Mouse (Mus musculus): Measurements from ENCODE around the gene Arglu1. TPM values are rescaled to one million over a fixed set of nuclear protein-coding genes. Genes with fewer than 3 reads are reported as not detected.

The Arglu1 gene
- polyA plus RNA-seq, 1 experiment, result 39.8 TPM

- Histone ChIP-seq H3K4me3 (ENCODE audit: insufficient read depth, low read depth, low read length) (no peak overlapping the region), H3K27ac (replicated peaks; ENCODE audit: low read depth, low read length) (no peak overlapping the region), H3K4me1 (ENCODE audit: control insufficient read depth, insufficient read depth, insufficient read length, low read length) (peaks cover 7% of the 10 kb centered on the region)
Measured at GRCm38 (mm10) chr8:8674864-8675263, 15.5 kb downstream of the Arglu1 start.

GRCm38 (mm10) chr8:8661759-8662138 is 28.6 kb downstream of the Arglu1 start:
- H3K27ac ChIP-seq (replicated peaks; ENCODE audit: low read depth, low read length), result peak overlapping the region; percentile 74
- peak overlapping the region; percentile 81 for H3K4me3 ChIP-seq (ENCODE audit: insufficient read depth, low read depth, low read length)
- no peaks in the 10 kb centered on the region for H3K4me1 ChIP-seq (ENCODE audit: control insufficient read depth, insufficient read depth, insufficient read length, low read length)

GRCm38 (mm10) chr8:8661103-8661758 is 29.1 kb downstream of the Arglu1 start, which contains the start of gene Efnb2:
Efnb2 (minus strand) TSS chr8:8661242.
- H3K4me3 ChIP-seq (ENCODE audit: insufficient read depth, low read depth, low read length), result peak within 1 kb of the TSS; percentile 81
- no peaks in the 10 kb centered on the region for H3K4me1 ChIP-seq (ENCODE audit: control insufficient read depth, insufficient read depth, insufficient read length, low read length)

GRCm38 (mm10) chr8:8660307-8661098 is 29.8 kb downstream of the Arglu1 start:
- Histone ChIP-seq H3K27ac (replicated peaks; ENCODE audit: low read depth, low read length) (peak overlapping the region; percentile 57), H3K4me3 (ENCODE audit: insufficient read depth, low read depth, low read length) (peak overlapping the region; percentile 81)

More at GRCm38 (mm10) chr8:8661103-8661758, 29.1 kb downstream of the Arglu1 start, which contains the start of gene Efnb2:
- H3K27ac ChIP-seq (replicated peaks; ENCODE audit: low read depth, low read length), result peak within 1 kb of the TSS; percentile 74

GRCm38 (mm10) chr8:8659503-8660306 is 30.6 kb downstream of the Arglu1 start:
- peak overlapping the region; percentile 81 for H3K4me3 ChIP-seq (ENCODE audit: insufficient read depth, low read depth, low read length)
- H3K4me1 ChIP-seq (ENCODE audit: control insufficient read depth, insufficient read depth, insufficient read length, low read length), result 0 out of 2 replicates have a peak, but pooled peaks cover 2% of the 10 kb centered on the region
- peak overlapping the region; percentile 41 for H3K27ac ChIP-seq (replicated peaks; ENCODE audit: low read depth, low read length)

More at GRCm38 (mm10) chr8:8660307-8661098, 29.8 kb downstream of the Arglu1 start:
- 0 out of 2 replicates have a peak, but pooled peaks cover under 1% of the 10 kb centered on the region for H3K4me1 ChIP-seq (ENCODE audit: control insufficient read depth, insufficient read depth, insufficient read length, low read length)

- Histone ChIP-seq H3K4me3 (ENCODE audit: insufficient read depth, low read depth, low read length) (peak overlapping the region; percentile 81), H3K27ac (replicated peaks; ENCODE audit: low read depth, low read length) (no peak overlapping the region), H3K4me1 (ENCODE audit: control insufficient read depth, insufficient read depth, insufficient read length, low read length) (0 out of 2 replicates have a peak, but pooled peaks cover 2% of the 10 kb centered on the region)
Measured at GRCm38 (mm10) chr8:8658426-8659224, 31.7 kb downstream of the Arglu1 start.

GRCm38 (mm10) chr8:8657692-8658355 is 32.5 kb downstream of the Arglu1 start:
- Histone ChIP-seq H3K27ac (replicated peaks; ENCODE audit: low read depth, low read length) (no peak overlapping the region), H3K4me3 (ENCODE audit: insufficient read depth, low read depth, low read length) (peak overlapping the region; percentile 81), H3K4me1 (ENCODE audit: control insufficient read depth, insufficient read depth, insufficient read length, low read length) (0 out of 2 replicates have a peak, but pooled peaks cover 2% of the 10 kb centered on the region)

GRCm38 (mm10) chr8:8656578-8657441 is 33.5 kb downstream of the Arglu1 start:
- Histone ChIP-seq H3K27ac (replicated peaks; ENCODE audit: low read depth, low read length) (no peak overlapping the region), H3K4me3 (ENCODE audit: insufficient read depth, low read depth, low read length) (peak overlapping the region; percentile 37), H3K4me1 (ENCODE audit: control insufficient read depth, insufficient read depth, insufficient read length, low read length) (0 out of 2 replicates have a peak, but pooled peaks cover 2% of the 10 kb centered on the region)

- Histone ChIP-seq H3K27ac (replicated peaks; ENCODE audit: low read depth, low read length) (no peak overlapping the region), H3K4me3 (ENCODE audit: insufficient read depth, low read depth, low read length) (peak overlapping the region; percentile 29; the same call in 1 of the 2 replicates), H3K4me1 (ENCODE audit: control insufficient read depth, insufficient read depth, insufficient read length, low read length) (0 out of 2 replicates have a peak, but pooled peaks cover 2% of the 10 kb centered on the region)
Measured at GRCm38 (mm10) chr8:8655346-8656340, 34.7 kb downstream of the Arglu1 start.

- H3K27ac ChIP-seq (replicated peaks; ENCODE audit: low read depth, low read length), result no peak overlapping the region
- H3K4me3 ChIP-seq (ENCODE audit: insufficient read depth, low read depth, low read length), result 0 out of 2 replicates have a peak overlapping the region, but pooled peaks have one; percentile 11
- peaks cover 12% of the 10 kb centered on the region for H3K4me1 ChIP-seq (ENCODE audit: control insufficient read depth, insufficient read depth, insufficient read length, low read length)
Measured at GRCm38 (mm10) chr8:8653906-8654489, 36.3 kb downstream of the Arglu1 start.

- peaks cover 15% of the 10 kb centered on the region for H3K4me1 ChIP-seq (ENCODE audit: control insufficient read depth, insufficient read depth, insufficient read length, low read length)
- H3K4me3 ChIP-seq (ENCODE audit: insufficient read depth, low read depth, low read length), result 0 out of 2 replicates have a peak overlapping the region, but pooled peaks have one; percentile 11
- no peak overlapping the region for H3K27ac ChIP-seq (replicated peaks; ENCODE audit: low read depth, low read length)
Measured at GRCm38 (mm10) chr8:8653343-8653742, 37.0 kb downstream of the Arglu1 start.

- Histone ChIP-seq H3K27ac (replicated peaks; ENCODE audit: low read depth, low read length) (no peak overlapping the region), H3K4me3 (ENCODE audit: insufficient read depth, low read depth, low read length) (no peak overlapping the region), H3K4me1 (ENCODE audit: control insufficient read depth, insufficient read depth, insufficient read length, low read length) (peaks cover 15% of the 10 kb centered on the region)
Measured at GRCm38 (mm10) chr8:8652388-8652787, 37.9 kb downstream of the Arglu1 start.

Measured in brown adipose tissue, adult 24 weeks (tissue).